Mouse (Mus musculus) T-cell, adult 2 months (primary cell): ENCODE data around the gene Pid1.
A peak's percentile ranks its signal among the peaks of the same experiment; 100 is the strongest.
"Not testable (repeated sequence)": the region's sequence is repeated elsewhere in the genome, so short reads cannot be mapped to it uniquely, and the experiment has no call there.

Experiments used
- DNase-seq: peaks from one replicate; pipeline ENCODE4 v3.0.0; 2022; ENCODE audit warnings: low spot score

Gene Pid1

GRCm38 (mm10) chr1:84359611-84360500 is 4.1 kb downstream of the Pid1 start:
- DNase-seq, result no peak

- no peak for DNase-seq
Measured at GRCm38 (mm10) chr1:84357216-84357615, 6.8 kb downstream of the Pid1 start.

- DNase-seq, result no peak
Measured at GRCm38 (mm10) chr1:84350262-84350661, 13.7 kb downstream of the Pid1 start.

- DNase-seq, result no peak
Measured at GRCm38 (mm10) chr1:84347796-84348476, 16.0 kb downstream of the Pid1 start.

GRCm38 (mm10) chr1:84332797-84333196 is 31.2 kb downstream of the Pid1 start:
- DNase-seq, result not testable (repeated sequence)

- not testable (repeated sequence) for DNase-seq
Measured at GRCm38 (mm10) chr1:84331861-84332260, 32.1 kb downstream of the Pid1 start.

- DNase-seq, result no peak
Measured at GRCm38 (mm10) chr1:84325309-84325708, 38.7 kb downstream of the Pid1 start.

GRCm38 (mm10) chr1:84321327-84321726 is 42.7 kb downstream of the Pid1 start:
- no peak for DNase-seq

- DNase-seq, result peak; percentile 9
Measured at GRCm38 (mm10) chr1:84318569-84318968, 45.4 kb downstream of the Pid1 start.

- no peak for DNase-seq
Measured at GRCm38 (mm10) chr1:84317827-84318226, 46.2 kb downstream of the Pid1 start.

- DNase-seq, result no peak
Measured at GRCm38 (mm10) chr1:84309966-84310460, 54.0 kb downstream of the Pid1 start.

GRCm38 (mm10) chr1:84305713-84306421 is 58.1 kb downstream of the Pid1 start:
- DNase-seq, result peak; percentile 51

GRCm38 (mm10) chr1:84302788-84303187 is 61.2 kb downstream of the Pid1 start:
- DNase-seq, result no peak

GRCm38 (mm10) chr1:84299719-84300118 is 64.3 kb downstream of the Pid1 start:
- DNase-seq, result no peak

GRCm38 (mm10) chr1:84286682-84287111 is 77.3 kb downstream of the Pid1 start:
- peak; percentile 3 for DNase-seq

- DNase-seq, result no peak
Measured at GRCm38 (mm10) chr1:84285620-84286019, 78.4 kb downstream of the Pid1 start.

- DNase-seq, result peak; percentile 3
Measured at GRCm38 (mm10) chr1:84284293-84285068, 79.5 kb downstream of the Pid1 start.

GRCm38 (mm10) chr1:84283119-84283518 is 80.9 kb downstream of the Pid1 start:
- no peak for DNase-seq

GRCm38 (mm10) chr1:84280171-84280570 is 83.8 kb downstream of the Pid1 start:
- no peak for DNase-seq

- DNase-seq, result no peak
Measured at GRCm38 (mm10) chr1:84278359-84279255, 85.4 kb downstream of the Pid1 start.
